Mouse (Mus musculus): Measurements from ENCODE around the gene Bdp1.
A peak's percentile ranks its signal among the peaks of the same experiment; 100 is the strongest.
"Not testable (repeated sequence)": the region's sequence is repeated elsewhere in the genome, so short reads cannot be mapped to it uniquely, and the experiment has no call there.

The Bdp1 gene

GRCm38 (mm10) chr13:100103748-100104254, at the start of gene Bdp1:
Gene Bdp1, minus strand, starts transcription at chr13:100104070.
- DNase-seq (ENCODE audit: low spot score): peak; percentile 93

GRCm38 (mm10) chr13:100152659-100153058, 48.8 kb upstream of the Bdp1 start:
- DNase-seq (ENCODE audit: low spot score): no peak

- DNase-seq (ENCODE audit: low spot score): no peak
Observed at GRCm38 (mm10) chr13:100141646-100142314, 37.9 kb upstream of the Bdp1 start.

- no peak for DNase-seq (ENCODE audit: low spot score)
Observed at GRCm38 (mm10) chr13:100125258-100125643, 21.4 kb upstream of the Bdp1 start.

- DNase-seq (ENCODE audit: low spot score): peak; percentile 96
Observed at GRCm38 (mm10) chr13:100124423-100125257, 20.8 kb upstream of the Bdp1 start, which contains the start of gene Smn1. Gene Smn1, plus strand, starts transcription at chr13:100124852.

- no peak for DNase-seq (ENCODE audit: low spot score)
Observed at GRCm38 (mm10) chr13:100123970-100124369, 20.1 kb upstream of the Bdp1 start.

- DNase-seq (ENCODE audit: low spot score): peak; percentile 48
Observed at GRCm38 (mm10) chr13:100112218-100112972, 8.5 kb upstream of the Bdp1 start.

- DNase-seq (ENCODE audit: low spot score): peak; percentile 87
Observed at GRCm38 (mm10) chr13:100107652-100108472, 4.0 kb upstream of the Bdp1 start, which contains the start of gene Serf1. Gene Serf1, plus strand, starts transcription at chr13:100108012.

GRCm38 (mm10) chr13:100103052-100103658, 715 bp downstream of the Bdp1 start:
- peak; percentile 15 for DNase-seq (ENCODE audit: low spot score)

- no peak for DNase-seq (ENCODE audit: low spot score)
Observed at GRCm38 (mm10) chr13:100098808-100099207, 5.1 kb downstream of the Bdp1 start.

- no peak for DNase-seq (ENCODE audit: low spot score)
Observed at GRCm38 (mm10) chr13:100071473-100071872, 32.4 kb downstream of the Bdp1 start.

GRCm38 (mm10) chr13:100067821-100068220, 36.0 kb downstream of the Bdp1 start:
- DNase-seq (ENCODE audit: low spot score): no peak

GRCm38 (mm10) chr13:100063936-100064335, 39.9 kb downstream of the Bdp1 start:
- DNase-seq (ENCODE audit: low spot score): no peak

GRCm38 (mm10) chr13:100057738-100058137, 46.1 kb downstream of the Bdp1 start:
- DNase-seq (ENCODE audit: low spot score): not testable (repeated sequence)

GRCm38 (mm10) chr13:100026013-100026412, 77.9 kb downstream of the Bdp1 start:
- DNase-seq (ENCODE audit: low spot score): no peak

- DNase-seq (ENCODE audit: low spot score): no peak
Observed at GRCm38 (mm10) chr13:100016891-100017290, 87.0 kb downstream of the Bdp1 start.

- no peak for DNase-seq (ENCODE audit: low spot score)
Observed at GRCm38 (mm10) chr13:100015937-100016336, 87.9 kb downstream of the Bdp1 start.

GRCm38 (mm10) chr13:100014906-100015895, 88.7 kb downstream of the Bdp1 start, which contains the start of gene Mccc2:
Gene Mccc2, minus strand, starts transcription at chr13:100015639.
- DNase-seq (ENCODE audit: low spot score): peak; percentile 96

- no peak for DNase-seq (ENCODE audit: low spot score)
Observed at GRCm38 (mm10) chr13:100005911-100006496, 97.9 kb downstream of the Bdp1 start.
